ENCODE assay signal across 9 mouse cellular contexts in the genomic region with DNA sequence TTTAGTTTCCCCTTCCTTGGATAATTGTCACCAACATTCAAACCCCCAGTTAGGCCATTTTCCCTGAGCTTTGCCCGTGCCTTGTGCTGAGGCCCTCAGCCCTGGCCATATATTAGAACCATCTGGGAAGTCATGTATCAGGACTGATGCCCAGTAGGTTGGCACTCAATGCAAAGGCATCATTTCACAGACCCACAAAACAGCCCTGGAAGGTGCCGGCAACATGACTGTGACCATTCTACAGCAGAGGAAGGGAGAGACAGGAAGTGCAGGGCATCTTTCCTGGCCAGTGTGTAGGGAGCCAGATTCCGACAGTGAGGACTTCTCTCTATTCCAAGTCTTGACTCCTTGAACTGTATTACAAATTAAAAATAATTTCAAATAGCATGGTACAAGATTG.
DNase-seq lines count a peak whose midpoint lies in the region.
"Had no signal": no experiment of that assay in that cellular context is flagged by ENCODE, and none has a peak within 500 bp of the region (broad histone marks: within the 10 kb centered on the region; RNA-seq: fewer than 3 reads in every experiment).

No protein-coding gene starts in this region.

- intact Hi-C loops in heart, postnatal 10 days (cut with DNase I): no loop called here

- DNase-seq in heart, adult 11 months: peak; percentile 70
- no peak for DNase-seq in heart, postnatal 10 days
- DNase-seq in cerebellum, adult 11 months: peak; percentile 76
- DNase-seq in cerebellum, adult 8-10 months: peak; percentile 79
- DNase-seq in cerebellum, postnatal 14 days: peak; percentile 76 to 92
- no peak for DNase-seq in adrenal gland, adult (ENCODE audit: inconsistent age in 2 of 2, low spot score in 1 of 2)
- DNase-seq in adrenal gland, postnatal 25 days: no peak
- no peak for DNase-seq in embryo, embryonic 10 days (ENCODE audit: low spot score)
- DNase-seq: gastrocnemius, postnatal 14 days had no signal

Comparison
In these comparisons a context has a peak if more than half of its experiments do, and no peak if none do; other contexts are left out.
1. DNase-seq: peak in heart, adult 11 months (single experiment), cerebellum, adult 11 months (single experiment), cerebellum, adult 8-10 months (single experiment) and cerebellum, postnatal 14 days (2 of 2); none in heart, postnatal 10 days (0 of 2), adrenal gland, adult (0 of 2), adrenal gland, postnatal 25 days (single experiment) and embryo, embryonic 10 days (single experiment).